Mouse (Mus musculus): ENCODE data around the gene Ksr1. TPM values are rescaled to one million over a fixed set of nuclear protein-coding genes. Genes with fewer than 3 reads are reported as not detected.

The Ksr1 gene
- polyA plus RNA-seq, 1 experiment from 2014 or later = 6.0 TPM

GRCm38 (mm10) chr11:79058610-79059009 is 87.6 kb downstream of the Ksr1 start:
- H3K9me3 ChIP-seq (ENCODE audit: control insufficient read depth, low read length) = no peaks in the 10 kb centered on the region
- H3K27ac ChIP-seq (ENCODE audit: low read depth) = no peak overlapping the region
- WGBS = 75% methylated on average over 6 of the region's 6 CpGs
- 0 out of 2 replicates have a peak, but pooled peaks cover 10% of the 10 kb centered on the region for H3K4me1 ChIP-seq (replicated peaks; ENCODE audit: control insufficient read depth, insufficient read depth, low read length)
- no peak overlapping the region for H3K9ac ChIP-seq (ENCODE audit: low read length)
- DNase-seq (ENCODE audit: low spot score) = no peak
- no peaks in the 10 kb centered on the region for H3K27me3 ChIP-seq (replicated peaks; ENCODE audit: control insufficient read depth, insufficient read depth, low read length)
- no peaks in the 10 kb centered on the region for H3K36me3 ChIP-seq (ENCODE audit: control insufficient read depth, insufficient read depth, low read length)
- no peak overlapping the region for H3K4me2 ChIP-seq (ENCODE audit: low read length)
- H3K4me3 ChIP-seq (ENCODE audit: low read depth, low read length) = no peak overlapping the region
- no peak for ATAC-seq (replicated peaks; ENCODE audit: low FRiP score, low TSS enrichment, low read depth)

- 37% methylated on average over 4 of the region's 4 CpGs for WGBS
- DNase-seq (ENCODE audit: low spot score) (no peak), ATAC-seq (replicated peaks; ENCODE audit: low FRiP score, low TSS enrichment, low read depth) (no peak)
- Histone ChIP-seq H3K4me3 (ENCODE audit: low read depth, low read length) (no peak overlapping the region), H3K9ac (ENCODE audit: low read length) (no peak overlapping the region), H3K27me3 (replicated peaks; ENCODE audit: control insufficient read depth, insufficient read depth, low read length) (no peaks in the 10 kb centered on the region), H3K9me3 (ENCODE audit: control insufficient read depth, low read length) (no peaks in the 10 kb centered on the region), H3K27ac (ENCODE audit: low read depth) (no peak overlapping the region), H3K4me1 (replicated peaks; ENCODE audit: control insufficient read depth, insufficient read depth, low read length) (0 out of 2 replicates have a peak, but pooled peaks cover 10% of the 10 kb centered on the region), H3K4me2 (ENCODE audit: low read length) (no peak overlapping the region), H3K36me3 (ENCODE audit: control insufficient read depth, insufficient read depth, low read length) (no peaks in the 10 kb centered on the region)
Measured at GRCm38 (mm10) chr11:79057809-79058208, 88.4 kb downstream of the Ksr1 start.

GRCm38 (mm10) chr11:79056891-79057290 is 89.3 kb downstream of the Ksr1 start:
- DNase-seq (ENCODE audit: low spot score) (no peak), ATAC-seq (replicated peaks; ENCODE audit: low FRiP score, low TSS enrichment, low read depth) (no peak)
- H3K9ac ChIP-seq (ENCODE audit: low read length) = no peak overlapping the region
- H3K4me1 ChIP-seq (replicated peaks; ENCODE audit: control insufficient read depth, insufficient read depth, low read length) = 0 out of 2 replicates have a peak, but pooled peaks cover 10% of the 10 kb centered on the region
- H3K36me3 ChIP-seq (ENCODE audit: control insufficient read depth, insufficient read depth, low read length) = no peaks in the 10 kb centered on the region
- H3K9me3 ChIP-seq (ENCODE audit: control insufficient read depth, low read length) = no peaks in the 10 kb centered on the region
- H3K4me2 ChIP-seq (ENCODE audit: low read length) = no peak overlapping the region
- H3K4me3 ChIP-seq (ENCODE audit: low read depth, low read length) = no peak overlapping the region
- H3K27ac ChIP-seq (ENCODE audit: low read depth) = no peak overlapping the region
- no peaks in the 10 kb centered on the region for H3K27me3 ChIP-seq (replicated peaks; ENCODE audit: control insufficient read depth, insufficient read depth, low read length)
- WGBS = 50% methylated on average over 4 of the region's 4 CpGs

GRCm38 (mm10) chr11:79056027-79056426 is 90.2 kb downstream of the Ksr1 start:
- ATAC-seq (replicated peaks; ENCODE audit: low FRiP score, low TSS enrichment, low read depth) (no peak), DNase-seq (ENCODE audit: low spot score) (no peak)
- no peak overlapping the region for H3K4me3 ChIP-seq (ENCODE audit: low read depth, low read length)
- no peak overlapping the region for H3K27ac ChIP-seq (ENCODE audit: low read depth)
- no peak overlapping the region for H3K4me2 ChIP-seq (ENCODE audit: low read length)
- 0 out of 2 replicates have a peak, but pooled peaks cover 10% of the 10 kb centered on the region for H3K4me1 ChIP-seq (replicated peaks; ENCODE audit: control insufficient read depth, insufficient read depth, low read length)
- no peaks in the 10 kb centered on the region for H3K36me3 ChIP-seq (ENCODE audit: control insufficient read depth, insufficient read depth, low read length)
- 68% methylated on average over 2 of the region's 2 CpGs for WGBS
- no peak overlapping the region for H3K9ac ChIP-seq (ENCODE audit: low read length)
- H3K27me3 ChIP-seq (replicated peaks; ENCODE audit: control insufficient read depth, insufficient read depth, low read length) = no peaks in the 10 kb centered on the region
- no peaks in the 10 kb centered on the region for H3K9me3 ChIP-seq (ENCODE audit: control insufficient read depth, low read length)

GRCm38 (mm10) chr11:79055161-79055560 is 91.0 kb downstream of the Ksr1 start:
- Histone ChIP-seq H3K27ac (ENCODE audit: low read depth) (peak overlapping the region; percentile 54; the same call in 1 of the 2 replicates), H3K27me3 (replicated peaks; ENCODE audit: control insufficient read depth, insufficient read depth, low read length) (no peaks in the 10 kb centered on the region), H3K4me3 (ENCODE audit: low read depth, low read length) (no peak overlapping the region), H3K9me3 (ENCODE audit: control insufficient read depth, low read length) (no peaks in the 10 kb centered on the region), H3K4me1 (replicated peaks; ENCODE audit: control insufficient read depth, insufficient read depth, low read length) (0 out of 2 replicates have a peak, but pooled peaks cover 10% of the 10 kb centered on the region), H3K36me3 (ENCODE audit: control insufficient read depth, insufficient read depth, low read length) (no peaks in the 10 kb centered on the region), H3K9ac (ENCODE audit: low read length) (no peak overlapping the region), H3K4me2 (ENCODE audit: low read length) (no peak overlapping the region)
- WGBS = 72% methylated on average over 8 of the region's 8 CpGs
- ATAC-seq (replicated peaks; ENCODE audit: low FRiP score, low TSS enrichment, low read depth) = no peak; the same call in 1 of the 2 replicates
- no peak for DNase-seq (ENCODE audit: low spot score)

GRCm38 (mm10) chr11:79054161-79055152 is 91.8 kb downstream of the Ksr1 start:
- no peak overlapping the region for H3K9ac ChIP-seq (ENCODE audit: low read length)
- no peaks in the 10 kb centered on the region for H3K27me3 ChIP-seq (replicated peaks; ENCODE audit: control insufficient read depth, insufficient read depth, low read length)
- H3K4me3 ChIP-seq (ENCODE audit: low read depth, low read length) = no peak overlapping the region
- ATAC-seq (replicated peaks; ENCODE audit: low FRiP score, low TSS enrichment, low read depth) (no peak), DNase-seq (ENCODE audit: low spot score) (no peak)
- no peaks in the 10 kb centered on the region for H3K9me3 ChIP-seq (ENCODE audit: control insufficient read depth, low read length)
- no peaks in the 10 kb centered on the region for H3K36me3 ChIP-seq (ENCODE audit: control insufficient read depth, insufficient read depth, low read length)
- no peak overlapping the region for H3K4me2 ChIP-seq (ENCODE audit: low read length)
- no peak overlapping the region for H3K27ac ChIP-seq (ENCODE audit: low read depth)
- WGBS = 75% methylated on average over 9 of the region's 9 CpGs
- 0 out of 2 replicates have a peak, but pooled peaks cover 10% of the 10 kb centered on the region for H3K4me1 ChIP-seq (replicated peaks; ENCODE audit: control insufficient read depth, insufficient read depth, low read length)

GRCm38 (mm10) chr11:79053437-79053836 is 92.8 kb downstream of the Ksr1 start:
- H3K27me3 ChIP-seq (replicated peaks; ENCODE audit: control insufficient read depth, insufficient read depth, low read length) = no peaks in the 10 kb centered on the region
- DNase-seq (ENCODE audit: low spot score) = no peak
- no peak for ATAC-seq (replicated peaks; ENCODE audit: low FRiP score, low TSS enrichment, low read depth)
- no peak overlapping the region for H3K4me3 ChIP-seq (ENCODE audit: low read depth, low read length)
- H3K4me1 ChIP-seq (replicated peaks; ENCODE audit: control insufficient read depth, insufficient read depth, low read length) = 0 out of 2 replicates have a peak, but pooled peaks cover 10% of the 10 kb centered on the region
- no peak overlapping the region for H3K4me2 ChIP-seq (ENCODE audit: low read length)
- no peak overlapping the region for H3K27ac ChIP-seq (ENCODE audit: low read depth)
- H3K36me3 ChIP-seq (ENCODE audit: control insufficient read depth, insufficient read depth, low read length) = no peaks in the 10 kb centered on the region
- no peaks in the 10 kb centered on the region for H3K9me3 ChIP-seq (ENCODE audit: control insufficient read depth, low read length)
- no peak overlapping the region for H3K9ac ChIP-seq (ENCODE audit: low read length)

GRCm38 (mm10) chr11:79052769-79053168 is 93.4 kb downstream of the Ksr1 start:
- H3K4me2 ChIP-seq (ENCODE audit: low read length) = no peak overlapping the region
- no peak for DNase-seq (ENCODE audit: low spot score)
- H3K27ac ChIP-seq (ENCODE audit: low read depth) = no peak overlapping the region
- H3K4me3 ChIP-seq (ENCODE audit: low read depth, low read length) = no peak overlapping the region
- no peaks in the 10 kb centered on the region for H3K36me3 ChIP-seq (ENCODE audit: control insufficient read depth, insufficient read depth, low read length)
- 76% methylated on average over 6 of the region's 6 CpGs for WGBS
- no peaks in the 10 kb centered on the region for H3K27me3 ChIP-seq (replicated peaks; ENCODE audit: control insufficient read depth, insufficient read depth, low read length)
- H3K9ac ChIP-seq (ENCODE audit: low read length) = no peak overlapping the region
- no peaks in the 10 kb centered on the region for H3K9me3 ChIP-seq (ENCODE audit: control insufficient read depth, low read length)
- no peak for ATAC-seq (replicated peaks; ENCODE audit: low FRiP score, low TSS enrichment, low read depth)
- H3K4me1 ChIP-seq (replicated peaks; ENCODE audit: control insufficient read depth, insufficient read depth, low read length) = 0 out of 2 replicates have a peak, but pooled peaks cover 10% of the 10 kb centered on the region
